Mouse (Mus musculus) layer of hippocampus, adult 9-10 months (tissue): Measurements from ENCODE around the gene Tm9sf2.
"Not testable (repeated sequence)": the region's sequence is repeated elsewhere in the genome, so short reads cannot be mapped to it uniquely, and the experiment has no call there.

Experiments
- DNase-seq: peaks from one replicate; pipeline ENCODE4 v3.0.0; 2022; ENCODE audit warnings: low spot score

The Tm9sf2 gene

DNA sequence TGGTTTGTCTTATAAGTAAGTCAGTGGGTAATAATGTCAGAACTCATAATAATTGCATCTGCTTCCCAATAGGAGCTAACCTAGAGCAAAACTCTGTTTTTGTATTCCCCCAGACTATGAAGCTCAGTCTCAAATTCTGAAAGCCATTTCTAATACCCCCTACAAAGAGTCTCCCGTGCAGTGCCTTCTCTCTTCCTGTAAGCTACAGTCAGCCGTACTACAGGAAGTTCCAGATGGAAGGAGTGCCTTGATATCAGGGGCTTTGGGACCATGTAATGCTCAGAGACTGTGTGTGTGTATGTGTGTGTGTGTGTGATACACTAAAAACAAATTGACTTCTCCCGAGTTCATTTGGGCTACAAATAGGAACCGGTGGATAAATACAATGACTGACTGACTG is 7.3 kb upstream of the Tm9sf2 start:
- DNase-seq: no peak

DNA sequence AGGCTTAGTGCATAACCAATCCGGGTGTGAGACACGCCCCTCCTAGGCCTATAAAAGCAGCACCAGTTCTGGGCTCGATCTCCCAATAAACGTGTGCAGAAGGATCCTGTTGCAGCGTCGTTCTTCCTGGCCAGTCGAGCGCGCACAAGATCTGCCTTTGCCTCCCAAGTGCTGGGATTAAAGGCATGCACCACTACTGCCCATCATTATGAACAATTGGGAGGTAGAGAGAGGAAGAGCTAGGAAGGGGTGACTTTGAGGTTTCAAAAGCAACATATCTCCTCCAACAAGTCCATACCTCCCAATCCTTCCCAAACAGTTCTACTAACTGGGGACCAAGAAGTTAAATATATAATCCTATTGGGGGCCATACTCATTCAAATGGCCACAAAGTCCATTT is 4.9 kb upstream of the Tm9sf2 start:
- DNase-seq: not testable (repeated sequence)

DNA sequence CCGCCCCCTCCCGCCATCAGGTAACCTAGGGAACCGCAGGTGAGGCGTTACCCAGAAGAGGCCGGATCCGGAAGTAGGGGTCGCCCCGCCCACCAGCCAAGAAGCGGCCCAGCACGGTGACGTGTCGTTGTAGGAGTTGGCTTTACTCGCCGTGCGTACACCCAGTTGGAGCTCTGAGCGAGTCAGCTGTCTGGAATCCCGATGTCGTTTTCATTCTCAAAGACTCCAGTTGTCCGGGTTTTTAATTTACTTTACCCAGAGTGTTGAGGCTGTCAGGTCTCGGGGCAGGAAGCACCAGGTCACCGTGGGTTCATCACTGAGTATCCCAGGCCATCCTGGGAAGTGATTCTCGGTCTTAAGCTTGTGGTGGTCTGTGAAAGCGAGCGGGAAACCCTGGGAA is 2.0 kb upstream of the Tm9sf2 start:
- peak; percentile 71 for DNase-seq

DNA sequence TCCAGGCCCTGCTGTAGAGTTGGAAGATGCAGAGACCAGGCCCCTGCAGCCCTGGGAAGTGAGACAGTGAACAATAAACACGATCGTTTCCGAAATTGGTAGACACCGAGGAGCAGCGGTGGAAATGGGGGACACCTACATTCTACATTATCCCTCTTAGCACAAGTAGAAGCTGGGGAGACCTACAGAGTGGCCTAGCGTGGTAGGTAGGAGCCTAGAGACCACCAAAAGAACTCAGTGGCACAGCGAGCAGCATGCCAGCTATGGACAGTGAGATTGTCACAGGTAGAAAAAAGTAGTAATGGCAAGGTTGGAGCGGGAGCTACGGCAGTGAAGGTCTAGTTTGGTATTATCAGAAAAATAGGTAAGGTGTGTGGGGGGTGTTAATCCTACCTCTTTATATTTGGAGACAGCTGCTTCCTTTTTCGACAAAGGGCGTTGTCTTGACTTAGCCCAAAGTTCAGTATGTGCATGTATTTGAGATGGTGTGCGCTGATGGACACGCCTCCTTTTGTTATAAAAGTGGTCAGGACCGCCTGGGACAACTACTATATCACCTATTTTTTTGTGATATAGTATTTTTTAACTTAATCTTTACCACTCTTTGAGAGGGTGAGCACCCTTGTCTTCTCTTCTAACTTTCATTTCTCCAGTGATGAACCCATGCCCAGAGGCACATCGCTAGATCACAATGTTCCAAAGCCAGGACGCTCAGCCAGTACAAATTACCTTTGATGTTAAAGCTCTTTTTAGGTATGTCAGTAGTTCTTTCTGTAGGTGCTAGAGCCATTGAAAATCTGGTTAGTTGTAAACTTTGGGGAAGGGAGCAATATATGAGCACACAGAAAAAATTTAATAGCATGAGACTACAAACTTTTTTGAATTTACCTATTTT is 1.2 kb upstream of the Tm9sf2 start:
- DNase-seq: no peak

DNA sequence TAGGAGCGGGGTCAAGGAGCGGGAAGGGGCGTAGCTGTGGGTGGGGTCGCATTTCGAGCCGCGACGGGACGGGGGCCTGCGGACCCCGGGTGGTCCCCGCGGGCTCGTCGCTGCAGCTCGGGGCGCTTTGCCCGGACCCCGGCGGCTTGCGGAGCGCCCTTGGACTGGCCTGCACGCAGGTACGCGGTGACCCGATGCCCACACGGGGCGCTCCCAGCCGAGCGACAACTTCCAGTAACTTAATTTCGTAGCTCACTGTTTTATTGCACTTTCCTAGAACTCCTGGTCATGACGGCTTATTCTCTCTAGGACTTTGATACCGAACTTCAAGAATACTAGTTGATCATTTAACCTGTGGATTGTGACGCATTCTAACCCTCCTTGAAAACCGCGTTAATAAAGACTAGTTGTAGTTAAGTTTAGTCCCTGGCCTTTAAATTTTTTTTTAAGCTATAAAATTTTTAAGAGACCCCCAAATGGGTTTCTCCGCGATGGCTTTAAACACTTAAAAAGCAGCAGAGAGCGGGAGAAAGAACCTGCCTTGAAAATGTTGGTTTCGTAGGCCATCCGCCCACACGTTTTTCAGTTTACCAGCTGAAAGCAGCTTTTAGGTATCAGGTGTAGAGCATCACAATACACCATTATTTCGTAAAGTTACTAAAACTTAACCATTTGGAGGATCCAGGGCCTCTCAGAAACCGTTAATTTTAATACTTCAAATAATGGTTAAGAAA is 810 bp downstream of the Tm9sf2 start:
- DNase-seq: no peak

DNA sequence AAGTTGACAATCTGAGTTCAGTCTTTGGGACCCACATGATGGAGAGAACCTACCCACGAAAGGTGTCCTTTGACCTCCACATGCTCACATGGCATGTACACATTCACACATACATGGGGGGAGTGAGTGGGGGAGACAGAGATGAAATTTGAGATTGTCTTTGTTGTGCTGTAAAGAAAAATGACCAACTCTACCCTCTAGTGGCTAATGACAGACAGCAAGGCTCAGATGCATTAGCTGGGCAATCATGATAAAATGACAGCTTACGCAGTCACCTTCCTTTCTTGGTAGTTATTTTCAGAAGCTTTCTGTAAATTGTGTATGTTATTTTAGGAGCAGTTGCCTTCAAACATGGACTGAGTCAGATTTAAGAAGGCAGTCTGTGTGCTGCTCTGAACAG is 4.8 kb downstream of the Tm9sf2 start:
- DNase-seq: no peak

DNA sequence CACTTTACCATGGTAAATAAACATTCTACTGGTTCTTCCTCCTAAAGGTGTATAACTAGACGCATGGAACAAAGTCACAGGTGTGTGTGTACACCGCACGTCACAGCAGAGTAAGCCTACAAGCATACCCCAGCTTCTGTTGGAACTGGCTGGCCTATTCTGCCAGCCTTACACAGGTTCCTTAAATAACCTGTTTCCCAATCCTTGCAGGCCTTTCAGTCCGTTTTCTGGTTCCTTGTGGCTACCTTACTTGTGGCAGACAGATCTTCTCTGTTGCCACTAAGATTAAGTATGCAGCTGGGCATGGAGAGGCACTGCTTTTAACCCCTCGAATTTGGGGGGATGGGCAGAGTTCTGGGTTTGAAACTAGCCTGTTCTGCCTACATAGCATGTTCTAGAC is 5.5 kb downstream of the Tm9sf2 start:
- DNase-seq: no peak

DNA sequence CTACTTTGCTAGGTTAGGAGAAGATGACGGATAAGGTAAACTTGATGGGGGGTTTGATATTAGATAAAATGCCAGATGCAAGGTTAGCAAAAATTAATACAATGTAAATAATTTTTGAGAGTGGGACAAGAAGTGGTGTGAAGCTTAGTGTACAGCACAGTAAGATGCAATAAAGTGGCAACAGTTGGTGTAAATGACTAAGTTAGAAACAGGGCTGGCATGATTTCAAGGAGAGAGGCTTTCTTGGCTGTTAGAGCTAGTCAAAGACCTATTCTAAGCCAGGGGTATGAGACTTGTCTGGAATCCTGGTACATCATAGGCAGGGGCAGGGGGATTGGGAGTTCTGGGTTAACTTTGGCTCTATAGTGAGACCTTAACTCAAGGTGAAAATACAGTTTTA is 9.4 kb downstream of the Tm9sf2 start:
- no peak for DNase-seq

DNA sequence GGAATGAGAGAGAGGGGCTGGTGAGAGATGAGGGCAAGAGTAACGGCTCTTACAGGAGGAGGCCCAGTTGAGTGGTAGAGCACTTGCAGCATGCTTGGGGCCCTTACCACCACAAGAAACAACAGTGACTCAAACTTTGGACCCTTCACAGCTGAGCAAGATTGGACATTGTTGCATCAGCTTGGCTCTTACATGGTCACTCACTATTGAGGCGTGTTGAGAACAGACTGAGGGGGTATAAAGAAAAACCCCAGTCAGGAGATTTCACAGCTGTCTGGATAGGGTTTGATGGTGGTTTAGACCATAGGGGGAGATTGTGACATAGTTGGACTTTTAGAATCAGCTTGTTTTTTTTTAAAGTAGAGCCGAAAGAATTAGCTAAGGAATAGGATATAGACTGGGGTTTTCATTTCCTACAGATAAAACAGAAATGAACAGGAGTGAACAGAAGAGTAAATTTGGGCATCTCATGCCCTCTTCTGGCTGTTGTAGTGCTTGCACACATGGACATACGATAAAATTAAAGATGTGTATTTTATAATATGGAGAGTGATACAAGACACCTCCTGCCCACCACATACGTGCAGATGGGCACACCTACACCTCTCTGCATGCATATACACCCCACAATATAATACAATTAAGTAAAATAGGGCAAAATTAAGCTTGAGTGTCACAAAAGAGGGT is 23.4 kb downstream of the Tm9sf2 start:
- peak; percentile 24 for DNase-seq

DNA sequence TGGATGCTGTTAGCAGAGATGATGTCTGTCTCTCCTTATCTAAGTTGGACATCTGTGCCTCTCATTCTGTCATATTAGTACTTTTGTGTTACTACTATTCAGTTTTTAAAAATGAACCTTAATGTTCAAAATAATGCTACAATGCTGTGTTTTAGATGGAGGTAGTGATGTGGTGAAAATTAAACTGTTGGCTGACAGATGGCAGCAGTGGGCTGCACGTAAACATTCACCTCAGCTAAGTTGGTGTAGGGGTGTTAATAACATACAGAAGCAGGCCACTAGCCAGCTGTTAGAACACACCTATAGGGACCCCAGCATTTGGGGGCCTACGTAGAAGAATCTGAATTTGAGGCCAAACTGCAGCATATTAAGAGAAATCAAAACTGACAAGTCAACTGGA is 24.8 kb downstream of the Tm9sf2 start:
- no peak for DNase-seq

DNA sequence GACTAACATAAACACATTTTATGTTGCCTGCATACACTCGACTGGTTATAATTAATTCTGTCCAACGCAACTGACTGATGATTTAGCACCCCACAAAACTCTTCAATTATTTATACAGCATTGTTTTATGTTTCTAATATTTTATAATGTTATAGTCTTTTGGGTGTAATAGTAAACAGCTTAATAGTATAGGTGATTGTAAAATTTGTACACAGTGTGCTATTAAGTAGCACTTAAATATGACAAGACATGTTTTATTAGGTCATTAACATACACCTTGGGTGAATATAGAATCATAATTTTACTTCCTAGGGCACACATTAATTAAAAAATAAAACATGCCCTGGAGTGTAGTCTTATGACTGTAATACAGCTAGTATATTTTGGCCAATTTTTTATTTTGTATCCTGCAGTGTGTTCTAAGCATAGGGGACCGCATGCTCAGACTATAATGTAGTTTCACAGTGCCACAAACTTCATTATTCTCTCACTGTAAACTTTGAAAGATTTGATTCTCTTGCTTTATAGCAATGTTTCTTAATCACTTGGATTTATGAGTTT is 29.6 kb downstream of the Tm9sf2 start:
- DNase-seq: no peak

DNA sequence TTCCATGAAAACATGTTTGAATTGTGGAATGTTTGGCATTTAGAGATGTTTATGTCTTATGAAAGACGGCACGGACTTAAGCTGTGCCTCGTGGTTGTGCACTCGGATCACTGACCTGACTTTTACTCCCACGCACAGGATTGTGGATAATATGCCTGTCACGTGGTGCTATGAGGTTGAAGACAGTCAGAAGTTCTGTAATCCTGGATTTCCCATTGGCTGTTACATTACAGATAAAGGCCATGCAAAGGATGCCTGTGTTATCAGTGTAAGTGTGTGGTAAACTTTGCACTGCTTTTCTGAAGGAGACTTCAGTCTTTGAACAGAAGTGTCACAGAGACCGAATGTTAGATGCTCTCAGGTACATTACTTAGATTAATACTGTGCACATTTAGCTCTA is 30.4 kb downstream of the Tm9sf2 start:
- no peak for DNase-seq

DNA sequence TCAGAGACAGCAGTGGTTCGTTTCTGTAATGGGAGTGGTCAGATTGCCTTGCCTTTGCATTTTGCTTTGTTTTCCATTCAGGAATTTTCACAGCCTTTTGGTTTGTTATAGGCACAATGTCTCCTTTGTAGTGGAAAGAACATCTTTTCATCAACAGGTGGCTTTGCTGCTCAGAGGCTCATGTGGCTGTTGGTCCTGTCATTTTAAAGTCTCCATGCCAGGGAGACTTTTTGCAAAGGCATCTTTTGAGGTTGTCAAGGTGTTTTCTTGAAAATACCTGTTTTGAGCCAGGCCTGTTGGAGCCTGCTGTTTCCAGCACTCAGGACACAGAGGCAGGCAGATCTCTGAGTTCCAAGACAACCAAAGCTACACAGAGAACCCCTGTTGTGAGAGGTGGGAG is 33.3 kb downstream of the Tm9sf2 start:
- DNase-seq: no peak

DNA sequence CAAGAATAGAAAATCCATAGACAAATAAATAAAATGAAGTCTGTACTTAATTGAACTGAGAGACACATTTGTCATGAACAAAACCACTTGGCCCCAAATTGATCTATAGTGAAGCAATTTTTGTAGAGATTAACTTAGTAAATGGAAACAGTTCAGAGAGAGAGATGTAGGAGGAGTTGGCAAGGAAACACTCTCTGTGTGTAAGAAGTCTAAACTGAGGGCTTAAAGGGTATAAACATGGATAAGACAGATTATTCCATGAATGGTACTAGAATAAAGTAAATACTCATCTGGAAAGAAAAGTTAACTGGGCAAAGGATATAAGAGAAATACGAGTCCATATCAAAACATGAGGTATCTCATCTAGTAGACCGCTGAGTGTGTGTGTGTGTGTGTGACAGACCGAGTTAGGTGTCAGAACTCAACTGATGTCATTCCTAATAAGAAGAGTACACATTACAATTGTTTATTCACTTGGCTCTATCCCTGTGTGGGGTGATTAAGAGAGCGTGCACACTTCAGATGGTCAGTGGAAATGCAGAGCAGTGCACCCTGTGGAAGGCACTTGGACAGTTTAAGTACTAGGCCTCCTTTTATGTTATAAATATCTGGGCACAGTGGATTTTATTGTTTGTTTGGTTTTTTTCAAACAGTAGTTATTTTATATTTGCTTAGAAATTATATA is 36.9 kb downstream of the Tm9sf2 start:
- no peak for DNase-seq

DNA sequence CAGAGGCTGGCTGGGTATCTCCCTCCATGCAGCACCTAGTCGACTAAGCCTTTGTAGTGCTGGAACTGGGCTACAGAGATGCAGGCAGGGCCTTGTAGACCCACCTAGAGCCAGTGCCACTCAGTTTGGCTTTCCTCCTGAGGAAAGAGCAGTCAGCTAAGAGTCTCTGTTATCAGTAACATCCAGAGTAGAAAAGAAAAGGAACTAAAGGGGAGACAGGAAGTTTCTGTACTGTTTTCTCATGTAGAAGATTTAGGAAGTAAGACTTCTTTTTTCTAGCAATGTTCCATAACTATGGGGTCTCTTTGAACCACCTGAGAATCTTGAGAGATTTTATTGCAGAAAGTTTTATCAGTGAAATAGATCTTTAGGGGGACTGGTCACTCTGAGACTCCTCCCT is 38.5 kb downstream of the Tm9sf2 start:
- no peak for DNase-seq

DNA sequence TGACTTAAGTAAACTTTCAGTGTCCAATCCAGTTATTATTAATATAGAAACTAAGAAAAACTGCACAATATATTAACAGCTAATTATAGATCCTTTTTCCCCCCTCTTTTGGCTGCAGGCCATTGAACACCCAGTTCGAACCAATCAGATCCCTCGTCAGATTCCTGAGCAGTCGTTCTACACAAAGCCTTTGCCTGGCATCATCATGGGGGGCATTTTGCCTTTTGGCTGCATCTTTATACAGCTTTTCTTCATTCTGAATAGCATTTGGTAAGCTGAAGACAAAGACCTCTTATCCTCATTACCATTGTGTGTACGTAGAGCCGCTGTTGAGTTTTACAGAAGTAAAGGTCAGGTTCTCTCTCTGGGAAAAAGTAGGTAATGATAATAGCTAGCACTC is 43.8 kb downstream of the Tm9sf2 start:
- DNase-seq: no peak

DNA sequence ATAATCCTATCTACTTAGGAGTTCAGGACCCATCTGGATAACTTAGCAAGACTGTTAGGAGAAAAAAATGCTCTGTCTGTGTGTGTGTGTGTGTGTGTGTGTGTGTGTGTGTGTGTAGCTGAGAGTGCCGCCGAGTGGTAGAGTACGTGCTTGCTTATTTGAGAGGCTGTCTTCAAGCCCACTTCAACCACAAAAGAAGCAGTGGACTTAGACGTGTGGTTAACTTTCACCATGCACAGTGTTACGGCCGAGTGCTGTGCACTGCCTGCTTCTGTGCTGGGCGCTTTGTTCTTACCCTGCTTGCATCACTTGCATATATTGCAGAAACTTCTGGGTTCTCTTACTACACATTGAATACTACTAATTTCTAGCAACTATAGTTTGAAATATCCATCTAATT is 50.9 kb downstream of the Tm9sf2 start:
- no peak for DNase-seq

DNA sequence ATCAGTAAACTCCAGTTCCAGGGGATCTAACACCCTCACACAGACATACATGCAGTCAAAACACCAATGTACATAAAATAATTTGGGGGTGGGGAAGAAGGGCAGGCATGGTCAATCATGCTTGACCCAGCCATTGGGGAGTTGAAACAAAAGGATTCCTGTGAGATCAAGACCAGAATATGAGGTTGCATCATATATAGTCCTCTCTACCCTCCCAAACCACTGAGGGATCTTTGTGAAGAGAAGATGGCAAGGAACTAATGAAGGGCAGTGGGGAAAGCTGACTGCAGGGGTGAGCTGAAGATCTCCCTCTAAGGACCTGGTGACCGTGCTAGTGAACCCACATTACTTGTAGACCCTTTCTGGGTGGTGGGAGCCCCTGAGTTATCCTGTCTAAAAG is 54.1 kb downstream of the Tm9sf2 start:
- DNase-seq: no peak

DNA sequence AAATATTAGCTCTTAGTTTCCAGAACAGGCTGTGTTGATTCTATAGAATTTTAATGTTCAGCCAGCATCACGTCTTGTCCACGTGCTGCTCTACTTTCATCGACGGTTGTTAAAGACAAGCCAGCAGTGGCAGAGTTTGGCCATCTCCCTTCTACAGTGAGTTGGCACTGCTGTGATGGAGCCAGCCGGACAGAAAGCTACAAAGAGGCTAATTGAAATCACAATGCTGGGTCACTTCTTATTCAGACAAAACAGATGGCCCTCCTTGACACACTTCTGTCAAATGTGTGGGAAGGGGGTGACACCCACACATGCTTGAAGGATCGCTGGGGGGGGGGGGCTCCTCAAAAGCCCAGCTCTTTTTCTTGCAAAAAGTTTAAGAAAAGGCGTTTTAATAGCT is 62.1 kb downstream of the Tm9sf2 start:
- no peak for DNase-seq

DNA sequence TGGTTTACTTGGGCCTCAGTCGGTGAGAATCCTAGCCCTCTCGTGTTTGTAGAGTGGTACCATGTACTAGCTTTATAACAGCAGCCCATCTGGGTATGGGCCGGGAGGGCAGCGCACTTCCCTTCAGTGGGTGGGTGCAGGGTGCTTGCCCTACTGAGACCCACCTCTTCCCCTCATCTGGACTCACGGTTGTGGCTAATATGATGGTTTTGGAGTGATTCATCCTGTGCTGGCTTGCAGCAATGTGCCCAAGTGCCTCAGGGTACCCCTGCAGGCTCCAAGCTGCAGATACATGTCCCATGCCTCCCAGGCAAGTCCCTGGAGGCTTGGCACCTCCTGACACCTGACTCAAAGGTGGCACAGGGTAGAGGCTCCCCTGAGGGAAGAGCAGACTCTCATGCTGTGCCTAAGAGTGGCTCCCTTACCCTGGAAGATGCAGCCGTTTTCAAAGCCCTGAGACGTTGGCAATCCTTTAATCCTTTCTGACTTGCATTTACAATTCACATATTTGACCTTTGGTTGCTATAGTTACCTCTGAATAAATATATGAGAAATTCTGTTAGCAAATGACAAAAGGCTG is 63.5 kb downstream of the Tm9sf2 start:
- no peak for DNase-seq

DNA sequence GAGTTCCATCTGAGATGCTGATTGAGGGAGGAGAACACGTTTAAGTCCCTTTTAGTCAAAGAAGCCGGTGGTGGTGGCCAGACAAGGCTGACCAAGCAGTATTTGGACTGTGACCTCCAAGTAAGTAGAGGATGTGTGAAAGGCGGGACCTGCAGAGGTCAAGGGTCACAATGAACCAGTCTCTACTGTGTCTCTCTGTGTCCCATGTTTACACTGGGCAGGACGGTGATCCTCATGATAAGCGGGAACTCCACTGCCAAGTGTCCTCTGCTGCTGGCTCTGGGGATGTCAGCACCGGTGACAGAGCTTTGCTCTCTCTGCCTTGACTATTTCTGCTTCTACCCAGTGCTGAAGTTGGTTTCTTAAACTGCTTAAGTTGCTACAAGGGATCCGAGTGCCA is 64.2 kb downstream of the Tm9sf2 start:
- no peak for DNase-seq
